9 mouse cellular contexts compared by ENCODE assay signal in the genomic region with DNA sequence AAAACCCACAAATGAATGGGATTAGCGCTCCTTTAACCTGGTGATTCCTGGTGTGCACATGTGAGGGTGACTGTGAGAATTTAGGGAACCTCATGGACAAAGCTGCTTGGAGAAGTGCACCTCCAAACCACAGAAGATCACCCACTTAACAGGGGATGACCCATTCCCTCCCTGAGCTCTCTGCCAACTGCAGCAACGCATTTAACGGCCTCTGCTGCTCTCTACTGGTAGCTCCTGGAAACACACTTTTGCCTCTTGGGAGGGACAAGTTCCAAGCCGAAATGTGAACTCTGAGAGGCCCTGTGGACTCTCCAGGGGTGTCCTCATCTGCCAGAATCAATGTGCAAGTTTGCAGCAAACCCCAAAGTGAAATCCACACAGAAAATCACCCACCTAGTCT. TPM values are rescaled to one million over a fixed set of nuclear protein-coding genes. Genes with fewer than 3 reads are reported as not detected.
DNase-seq lines count a peak whose midpoint lies in the region; ATAC-seq and TF ChIP-seq lines count a peak whose summit lies in the region.
"Had no signal": no experiment of that assay in that cellular context is flagged by ENCODE, and none has a peak within 500 bp of the region (broad histone marks: within the 10 kb centered on the region; RNA-seq: fewer than 3 reads in every experiment).

No protein-coding gene starts in this region.

- no peak overlapping the region for H3K27ac ChIP-seq in kidney, postnatal 0 days
- H3K27ac ChIP-seq in kidney, embryonic 14.5 days (ENCODE audit: low read depth, low read length): no peak overlapping the region
- no peak overlapping the region for H3K27ac ChIP-seq in stomach, embryonic 16.5 days (ENCODE audit: low read length)
- H3K27ac ChIP-seq: embryonic facial prominence, embryonic 12.5 days had no signal

- H3K27me3 ChIP-seq in kidney, postnatal 0 days (ENCODE audit: insufficient read depth, low read length): no peaks in the 10 kb centered on the region
- no peaks in the 10 kb centered on the region for H3K27me3 ChIP-seq in kidney, embryonic 14.5 days (ENCODE audit: control insufficient read depth, insufficient read depth, low read length)
- no peaks in the 10 kb centered on the region for H3K27me3 ChIP-seq in stomach, embryonic 16.5 days (ENCODE audit: control insufficient read depth, insufficient read depth, low read length)
- H3K27me3 ChIP-seq: embryonic facial prominence, embryonic 12.5 days had no signal

- peak; percentile 91 for TF ChIP-seq CTCF in kidney, postnatal 0 days (IDR thresholded peaks at IDR 0.05; ENCODE audit: low read depth)

- intact Hi-C loops in heart, postnatal 36 days (cut with DNase I): loop anchor here (1.0 to 10.0 kb wide), 2 partner anchors 84 to 1633 kb away; no protein-coding TSS in a partner anchor
- intact Hi-C loops in left cerebral cortex, postnatal 36 days (cut with DNase I): loop anchor here (1.0 to 10.0 kb wide), 4 partner anchors 84 to 1803 kb away; a partner anchor contains a TSS

- H3K9ac ChIP-seq in kidney, postnatal 0 days (ENCODE audit: low read depth, low read length): no peak overlapping the region
- no peak overlapping the region for H3K9ac ChIP-seq in kidney, embryonic 14.5 days (ENCODE audit: low read depth, low read length)
- no peak overlapping the region for H3K9ac ChIP-seq in stomach, embryonic 16.5 days (ENCODE audit: low read length)
- H3K9ac ChIP-seq: embryonic facial prominence, embryonic 12.5 days had no signal

- H3K4me2 ChIP-seq in kidney, postnatal 0 days (ENCODE audit: low read length): no peak overlapping the region
- no peak overlapping the region for H3K4me2 ChIP-seq in kidney, embryonic 14.5 days (replicated peaks; ENCODE audit: low read depth, low read length)
- H3K4me2 ChIP-seq in stomach, embryonic 16.5 days (ENCODE audit: low read depth, low read length): no peak overlapping the region
- H3K4me2 ChIP-seq: embryonic facial prominence, embryonic 12.5 days had no signal

- H3K4me1 ChIP-seq in kidney, postnatal 0 days (replicated peaks; ENCODE audit: insufficient read depth, low read length): no peaks in the 10 kb centered on the region
- 0 out of 2 replicates have a peak, but pooled peaks cover 4% of the 10 kb centered on the region for H3K4me1 ChIP-seq in kidney, embryonic 14.5 days (ENCODE audit: control insufficient read depth, insufficient read depth, low read length)
- no peaks in the 10 kb centered on the region for H3K4me1 ChIP-seq in stomach, embryonic 16.5 days (ENCODE audit: control insufficient read depth, insufficient read depth, low read length)

- DNase-seq in kidney, postnatal 0 days (ENCODE audit: low spot score): peak; percentile 81
- peak; percentile 81 for DNase-seq in adrenal gland, postnatal 14 days
- DNase-seq in embryo, embryonic 10.5 days (ENCODE audit: low spot score): peak; percentile 91
- peak; percentile 66 to 70 for DNase-seq in heart, postnatal 36 days
- peak; percentile 45 for DNase-seq in left cerebral cortex, postnatal 36 days (ENCODE audit: low spot score in 2 of 2)
- DNase-seq in natural killer cell, adult 2 months (ENCODE audit: low spot score in 2 of 2): peak; percentile 17 to 38

- no peaks in the 10 kb centered on the region for H3K36me3 ChIP-seq in kidney, postnatal 0 days (ENCODE audit: insufficient read depth, low read length)
- no peaks in the 10 kb centered on the region for H3K36me3 ChIP-seq in kidney, embryonic 14.5 days (ENCODE audit: control insufficient read depth, insufficient read depth, low read length)
- no peaks in the 10 kb centered on the region for H3K36me3 ChIP-seq in stomach, embryonic 16.5 days (ENCODE audit: control insufficient read depth, insufficient read depth, low read length)
- H3K36me3 ChIP-seq: embryonic facial prominence, embryonic 12.5 days had no signal

- H3K4me3 ChIP-seq in kidney, postnatal 0 days (replicated peaks; ENCODE audit: low read depth, low read length): no peak overlapping the region
- H3K4me3 ChIP-seq in kidney, embryonic 14.5 days (ENCODE audit: low read length): no peak overlapping the region
- H3K4me3 ChIP-seq in stomach, embryonic 16.5 days (replicated peaks; ENCODE audit: low read length): no peak overlapping the region
- H3K4me3 ChIP-seq: embryonic facial prominence, embryonic 12.5 days had no signal

- H3K9me3 ChIP-seq in kidney, postnatal 0 days (replicated peaks; ENCODE audit: low read length): no peaks in the 10 kb centered on the region
- H3K9me3 ChIP-seq in kidney, embryonic 14.5 days (ENCODE audit: control insufficient read depth, low read length): no peaks in the 10 kb centered on the region
- H3K9me3 ChIP-seq in stomach, embryonic 16.5 days (replicated peaks; ENCODE audit: control insufficient read depth, low read length): no peaks in the 10 kb centered on the region
- H3K9me3 ChIP-seq: embryonic facial prominence, embryonic 12.5 days had no signal

- ATAC-seq in kidney, postnatal 0 days (replicated peaks; ENCODE audit: low FRiP score, low read depth): no peak
- ATAC-seq in kidney, embryonic 14.5 days (ENCODE audit: low FRiP score, low TSS enrichment): no peak
- peak; percentile 22; the same call in 1 of the 2 replicates for ATAC-seq in stomach, embryonic 16.5 days (ENCODE audit: insufficient read depth, low FRiP score)

- WGBS in kidney, postnatal 0 days: 24% methylated on average over 4 of the region's 4 CpGs
- 18% methylated on average over 4 of the region's 4 CpGs for WGBS in kidney, embryonic 14.5 days
- WGBS in stomach, embryonic 16.5 days: 25% methylated on average over 4 of the region's 4 CpGs

RNA-seq across cellular contexts. Expression of a gene that starts 41.0 kb away (rescaled TPM):
- polyA plus RNA-seq in kidney, postnatal 0 days (2015; fragmentation: Nextera tagmentation; extraction: Ambion mirVana): 24.6 and 26.1 TPM in 2 replicates
- 2.8 and 4.4 TPM in 2 replicates for polyA plus RNA-seq in kidney, embryonic 14.5 days (2014; fragmentation: Nextera tagmentation; extraction: Ambion mirVana)
- not detected in 2 replicates for total RNA-seq in adrenal gland, postnatal 14 days (2021)
- not detected for total RNA-seq in heart, postnatal 36 days (2021)
- total RNA-seq in left cerebral cortex, postnatal 36 days (2021): not detected
- 2.8 and 4.1 TPM in 2 replicates for polyA plus RNA-seq in stomach, embryonic 16.5 days (2015; fragmentation: Nextera tagmentation; extraction: Ambion mirVana)
- polyA plus RNA-seq: embryonic facial prominence, embryonic 12.5 days had no signal

RNA-seq across cellular contexts. Expression of a gene that starts 49.9 kb away (rescaled TPM):
- polyA plus RNA-seq in kidney, postnatal 0 days (2015; fragmentation: Nextera tagmentation; extraction: Ambion mirVana): 1.0 and 1.3 TPM in 2 replicates
- polyA plus RNA-seq in kidney, embryonic 14.5 days (2014; fragmentation: Nextera tagmentation; extraction: Ambion mirVana): 1.6 and 2.0 TPM in 2 replicates
- total RNA-seq in adrenal gland, postnatal 14 days (2021): 4.4 and 8.0 TPM in 2 replicates
- 1 to 10 TPM; 3.0 to 3.2 TPM for total RNA-seq in heart, postnatal 36 days (2021)
- 10 to 100 TPM; 23.1 to 28.7 TPM for total RNA-seq in left cerebral cortex, postnatal 36 days (2021)
- polyA plus RNA-seq in stomach, embryonic 16.5 days (2015; fragmentation: Nextera tagmentation; extraction: Ambion mirVana): 2.9 and 3.1 TPM in 2 replicates

Comparison
In these comparisons a context has a peak if more than half of its experiments do, and no peak if none do; other contexts are left out.
1. DNase-seq: peak in every context shown above with its lines; median percentile 91 in embryo, embryonic 10.5 days; 81 in kidney, postnatal 0 days; 81 in adrenal gland, postnatal 14 days; 68 in heart, postnatal 36 days; 45 in left cerebral cortex, postnatal 36 days; 28 in natural killer cell, adult 2 months.